Mouse (Mus musculus): ENCODE measurements around the gene Mrpl34. TPM values are rescaled to one million over a fixed set of nuclear protein-coding genes. Genes with fewer than 3 reads are reported as not detected.

Mrpl34 gene
- polyA plus RNA-seq, 1 experiment from 2014 or later, result 154 TPM

GRCm38 (mm10) chr8:71460716-71461115 lies 4.0 kb upstream of the Mrpl34 start:
- peaks cover 16% of the 10 kb centered on the region; the same call in 1 of the 2 replicates for H3K36me3 ChIP-seq
- ATAC-seq (ENCODE audit: insufficient read depth, low FRiP score, low read depth), result no peak
- no peak overlapping the region for H3K9ac ChIP-seq
- WGBS, result 92% methylated on average over 6 of the region's 6 CpGs
- no peaks in the 10 kb centered on the region for H3K9me3 ChIP-seq
- H3K27me3 ChIP-seq (replicated peaks), result no peaks in the 10 kb centered on the region
- H3K27ac ChIP-seq, result no peak overlapping the region
- no peak overlapping the region for H3K4me2 ChIP-seq
- H3K4me1 ChIP-seq, result peaks cover 18% of the 10 kb centered on the region
- no peak overlapping the region for H3K4me3 ChIP-seq (replicated peaks)

- Histone ChIP-seq H3K27ac (no peak overlapping the region), H3K4me2 (no peak overlapping the region), H3K9ac (no peak overlapping the region), H3K27me3 (replicated peaks) (no peaks in the 10 kb centered on the region), H3K9me3 (no peaks in the 10 kb centered on the region), H3K36me3 (peaks cover 16% of the 10 kb centered on the region; the same call in 1 of the 2 replicates), H3K4me3 (replicated peaks) (no peak overlapping the region), H3K4me1 (peaks cover 18% of the 10 kb centered on the region)
- 75% methylated on average over 47 of the region's 47 CpGs for WGBS
- no peak for ATAC-seq (ENCODE audit: insufficient read depth, low FRiP score, low read depth)
These were observed 3.5 kb upstream of the Mrpl34 start for GRCm38 (mm10) chr8:71461152-71461840.

GRCm38 (mm10) chr8:71462191-71462590 lies 2.6 kb upstream of the Mrpl34 start:
- no peak for ATAC-seq (ENCODE audit: insufficient read depth, low FRiP score, low read depth)
- peak overlapping the region; percentile 86; the same call in 1 of the 2 replicates for H3K4me3 ChIP-seq (replicated peaks)
- 78% methylated on average over 4 of the region's 4 CpGs for WGBS
- H3K4me2 ChIP-seq, result peak overlapping the region; percentile 92
- no peaks in the 10 kb centered on the region for H3K27me3 ChIP-seq (replicated peaks)
- peaks cover 18% of the 10 kb centered on the region for H3K4me1 ChIP-seq
- no peaks in the 10 kb centered on the region for H3K9me3 ChIP-seq
- H3K27ac ChIP-seq, result no peak overlapping the region
- peaks cover 15% of the 10 kb centered on the region; the same call in 1 of the 2 replicates for H3K36me3 ChIP-seq
- no peak overlapping the region for H3K9ac ChIP-seq

GRCm38 (mm10) chr8:71462786-71463185 lies 2.0 kb upstream of the Mrpl34 start:
- Histone ChIP-seq H3K4me3 (replicated peaks) (peak overlapping the region; percentile 86), H3K4me2 (peak overlapping the region; percentile 92), H3K9ac (peak overlapping the region; percentile 78), H3K27ac (no peak overlapping the region), H3K4me1 (peaks cover 18% of the 10 kb centered on the region), H3K9me3 (no peaks in the 10 kb centered on the region), H3K27me3 (replicated peaks) (no peaks in the 10 kb centered on the region), H3K36me3 (peaks cover 11% of the 10 kb centered on the region; the same call in 1 of the 2 replicates)
- no peak for ATAC-seq (ENCODE audit: insufficient read depth, low FRiP score, low read depth)
- WGBS, result 5% methylated on average over 16 of the region's 16 CpGs

GRCm38 (mm10) chr8:71463188-71464033 lies 1.3 kb upstream of the Mrpl34 start, which contains the start of gene Abhd8:
Gene Abhd8 (minus strand): TSS chr8:71463655.
- peak within 1 kb of the TSS; percentile 92 for H3K4me2 ChIP-seq
- peak within 1 kb of the TSS; percentile 78 for H3K9ac ChIP-seq
- H3K4me3 ChIP-seq (replicated peaks), result peak within 1 kb of the TSS; percentile 86
- H3K36me3 ChIP-seq, result peaks cover 10% of the 10 kb centered on the region; the same call in 1 of the 2 replicates
- under 1% methylated on average over 55 of the region's 55 CpGs for WGBS
- peaks cover 18% of the 10 kb centered on the region for H3K4me1 ChIP-seq
- ATAC-seq (ENCODE audit: insufficient read depth, low FRiP score, low read depth), result peak; percentile 86
- no peaks in the 10 kb centered on the region for H3K9me3 ChIP-seq
- H3K27me3 ChIP-seq (replicated peaks), result no peaks in the 10 kb centered on the region
- peak within 1 kb of the TSS; percentile 95 for H3K27ac ChIP-seq

DNA sequence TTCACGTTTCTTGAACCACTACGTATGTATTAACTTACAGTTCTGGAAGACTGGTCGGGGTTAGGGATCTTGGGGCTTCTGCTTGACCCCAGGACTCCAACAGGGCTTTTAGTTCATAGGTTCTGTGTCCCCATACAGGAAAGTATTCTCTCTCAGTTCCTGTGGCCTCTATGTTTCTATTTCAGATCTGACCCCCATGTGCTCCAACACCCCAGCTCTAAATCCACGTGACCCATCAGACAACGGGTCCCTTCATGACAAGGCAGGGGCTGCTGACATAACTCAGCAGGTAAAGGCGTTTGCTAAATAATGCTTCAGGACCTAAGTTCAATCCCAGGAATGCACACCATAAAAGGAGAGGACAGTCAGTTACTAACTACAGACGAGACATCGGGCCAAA lies 974 bp downstream of the Mrpl34 start:
- no peak overlapping the region for H3K9ac ChIP-seq
- H3K27ac ChIP-seq, result no peak overlapping the region
- H3K4me2 ChIP-seq, result peak overlapping the region; percentile 92
- ATAC-seq (ENCODE audit: insufficient read depth, low FRiP score, low read depth), result no peak
- H3K4me3 ChIP-seq (replicated peaks), result peak overlapping the region; percentile 86
- H3K9me3 ChIP-seq, result no peaks in the 10 kb centered on the region
- H3K36me3 ChIP-seq, result peaks cover 7% of the 10 kb centered on the region; the same call in 1 of the 2 replicates
- WGBS, result 74% methylated on average over 8 of the region's 8 CpGs
- no peaks in the 10 kb centered on the region for H3K27me3 ChIP-seq (replicated peaks)
- H3K4me1 ChIP-seq, result peaks cover 29% of the 10 kb centered on the region

- 93% methylated on average over 5 of the region's 5 CpGs for WGBS
These were observed 1.4 kb downstream of the Mrpl34 start for GRCm38 (mm10) chr8:71466198-71466597.

GRCm38 (mm10) chr8:71467201-71467600 lies 2.4 kb downstream of the Mrpl34 start:
- H3K4me3 ChIP-seq (replicated peaks), result no peak overlapping the region
- H3K9ac ChIP-seq, result no peak overlapping the region
- 88% methylated on average over 2 of the region's 2 CpGs for WGBS
- H3K9me3 ChIP-seq, result no peaks in the 10 kb centered on the region
- no peak for ATAC-seq (ENCODE audit: insufficient read depth, low FRiP score, low read depth)
- no peak overlapping the region for H3K27ac ChIP-seq
- H3K4me2 ChIP-seq, result no peak overlapping the region
- peaks cover 32% of the 10 kb centered on the region for H3K4me1 ChIP-seq
- peaks cover 2% of the 10 kb centered on the region; the same call in 1 of the 2 replicates for H3K36me3 ChIP-seq
- H3K27me3 ChIP-seq (replicated peaks), result no peaks in the 10 kb centered on the region

More at GRCm38 (mm10) chr8:71466198-71466597, 1.4 kb downstream of the Mrpl34 start:
- Histone ChIP-seq H3K4me2 (no peak overlapping the region), H3K27me3 (replicated peaks) (no peaks in the 10 kb centered on the region), H3K4me1 (peaks cover 32% of the 10 kb centered on the region), H3K4me3 (replicated peaks) (no peak overlapping the region), H3K27ac (no peak overlapping the region), H3K9ac (no peak overlapping the region), H3K9me3 (no peaks in the 10 kb centered on the region), H3K36me3 (peaks cover 2% of the 10 kb centered on the region; the same call in 1 of the 2 replicates)
- no peak for ATAC-seq (ENCODE audit: insufficient read depth, low FRiP score, low read depth)

DNA sequence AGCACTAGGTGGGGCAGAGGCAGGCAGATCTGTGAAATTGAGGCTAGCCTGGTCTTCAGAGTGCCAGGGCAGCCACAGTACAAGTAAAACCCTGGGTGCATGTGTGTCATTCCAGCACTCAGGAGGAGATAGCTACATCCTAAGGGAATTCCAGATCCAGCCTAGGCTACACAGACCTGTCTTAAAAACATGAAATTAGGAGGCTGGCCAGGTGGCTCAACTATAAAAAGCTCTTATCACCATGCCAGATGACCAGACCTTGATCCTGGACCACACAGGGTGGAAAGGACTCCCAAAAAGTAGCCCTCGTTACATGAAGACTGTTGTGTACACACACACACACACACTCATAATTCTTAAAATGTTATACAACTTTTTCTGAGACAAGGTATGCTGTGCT lies 3.2 kb downstream of the Mrpl34 start:
- WGBS, result 89% methylated on average over 1 of the region's 1 CpGs
- Histone ChIP-seq H3K9ac (no peak overlapping the region), H3K27ac (no peak overlapping the region), H3K4me3 (replicated peaks) (no peak overlapping the region), H3K4me1 (peaks cover 26% of the 10 kb centered on the region), H3K4me2 (no peak overlapping the region), H3K9me3 (no peaks in the 10 kb centered on the region), H3K36me3 (peaks cover 7% of the 10 kb centered on the region; the same call in 1 of the 2 replicates), H3K27me3 (replicated peaks) (no peaks in the 10 kb centered on the region)
- no peak for ATAC-seq (ENCODE audit: insufficient read depth, low FRiP score, low read depth)

DNA sequence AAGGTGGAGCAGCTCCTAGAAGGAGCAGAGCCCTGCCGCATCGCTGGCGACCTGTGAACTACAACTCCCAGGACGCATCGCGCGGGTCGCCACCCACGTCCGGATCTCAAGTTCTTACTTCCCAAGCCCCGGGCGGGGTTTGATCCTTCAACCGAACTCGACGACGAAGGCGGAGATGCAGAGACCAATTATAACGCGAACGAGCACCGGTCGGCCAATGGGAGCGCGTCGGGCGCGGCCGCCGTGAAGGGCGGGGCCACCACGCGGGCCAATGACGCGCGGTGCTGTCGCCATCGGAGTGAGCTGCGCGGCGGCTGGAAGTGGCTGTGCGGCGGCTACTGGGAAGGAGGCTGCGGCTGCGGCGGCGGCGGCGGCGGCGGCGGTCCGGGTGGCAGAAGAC lies 4.2 kb downstream of the Mrpl34 start, which contains the start of gene Dda1:
Gene Dda1, plus strand, starts transcription at position 284 of the 400 bp plus-strand sequence.
- H3K4me3 ChIP-seq (replicated peaks), result peak within 1 kb of the TSS; percentile 79
- H3K4me1 ChIP-seq, result peaks cover 21% of the 10 kb centered on the region
- ATAC-seq (ENCODE audit: insufficient read depth, low FRiP score, low read depth), result peak; percentile 87
- H3K27me3 ChIP-seq (replicated peaks), result no peaks in the 10 kb centered on the region
- peak within 1 kb of the TSS; percentile 78 for H3K4me2 ChIP-seq
- H3K9ac ChIP-seq, result peak within 1 kb of the TSS; percentile 64
- peaks cover 13% of the 10 kb centered on the region for H3K36me3 ChIP-seq
- H3K9me3 ChIP-seq, result no peaks in the 10 kb centered on the region
- H3K27ac ChIP-seq, result peak within 1 kb of the TSS; percentile 45; the same call in 1 of the 2 replicates
- WGBS, result under 1% methylated on average over 52 of the region's 52 CpGs

DNA sequence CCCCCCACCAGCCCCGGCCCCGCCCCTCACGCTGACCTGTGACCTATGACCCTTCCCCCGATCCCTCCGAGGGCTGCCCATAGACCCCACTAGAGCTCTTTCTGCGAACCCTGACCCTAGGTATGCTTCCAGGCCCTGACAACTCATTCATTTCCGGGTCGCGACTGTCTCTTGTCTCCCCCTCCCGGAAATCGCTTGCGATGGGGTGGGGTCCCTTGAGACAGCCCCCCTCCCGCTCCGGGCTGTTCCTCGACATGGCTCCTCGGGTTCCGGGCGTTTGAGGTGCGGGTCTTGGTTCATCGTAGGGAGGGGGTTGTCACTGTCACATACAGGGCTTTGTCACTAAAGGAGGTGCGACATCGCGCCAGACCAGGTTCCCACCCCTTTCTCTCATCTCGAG lies 4.7 kb downstream of the Mrpl34 start:
- under 1% methylated on average over 24 of the region's 24 CpGs for WGBS
- no peak for ATAC-seq (ENCODE audit: insufficient read depth, low FRiP score, low read depth)
- no peaks in the 10 kb centered on the region for H3K27me3 ChIP-seq (replicated peaks)
- H3K4me3 ChIP-seq (replicated peaks), result peak overlapping the region; percentile 79
- H3K27ac ChIP-seq, result peak overlapping the region; percentile 45; the same call in 1 of the 2 replicates
- H3K4me2 ChIP-seq, result peak overlapping the region; percentile 78
- peaks cover 17% of the 10 kb centered on the region for H3K4me1 ChIP-seq
- H3K9ac ChIP-seq, result peak overlapping the region; percentile 64
- peaks cover 18% of the 10 kb centered on the region for H3K36me3 ChIP-seq
- H3K9me3 ChIP-seq, result no peaks in the 10 kb centered on the region

Data from stomach, embryonic 15.5 days (tissue).